Mouse (Mus musculus): Measurements from ENCODE around the gene AI481877. TPM values are rescaled to one million over a fixed set of nuclear protein-coding genes. Genes with fewer than 3 reads are reported as not detected.
A peak's percentile ranks its signal among the peaks of the same experiment; 100 is the strongest.

AI481877 gene
- polyA plus RNA-seq, 1 experiment = 0.07 TPM

DNA sequence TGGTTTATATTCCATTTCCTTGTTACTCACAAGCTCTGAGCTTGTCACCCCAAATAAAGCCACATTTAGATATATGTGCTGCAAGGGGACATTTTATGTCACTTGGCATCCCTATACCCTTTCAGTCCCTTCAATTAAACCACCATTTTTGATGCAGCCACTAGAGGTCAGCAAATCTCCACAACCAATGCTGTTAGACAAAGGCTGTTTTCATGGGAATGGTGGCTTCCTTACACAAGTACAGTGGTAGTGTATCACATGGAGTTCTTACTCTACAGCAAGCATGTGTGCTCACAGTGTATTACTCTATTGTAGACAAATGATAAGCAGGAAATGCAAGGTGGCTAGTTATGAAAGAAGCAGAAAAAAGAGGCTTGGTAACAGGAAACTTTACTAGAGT is 42.4 kb downstream of the AI481877 start:
- Histone ChIP-seq H3K4me1 (ENCODE audit: control insufficient read depth, insufficient read depth, low read length) (no peaks in the 10 kb centered on the region), H3K4me3 (replicated peaks; ENCODE audit: extremely low read depth, low read depth, low read length) (no peak overlapping the region)
- TF ChIP-seq POLR2A (IDR thresholded peaks at IDR 0.05; ENCODE audit: borderline replicate concordance, extremely low read depth, low read depth, low read length) (no peak), CTCF (IDR thresholded peaks at IDR 0.05; ENCODE audit: insufficient read depth, low read length) (peak; percentile 64)
- DNase-seq = peak; percentile 49

DNA sequence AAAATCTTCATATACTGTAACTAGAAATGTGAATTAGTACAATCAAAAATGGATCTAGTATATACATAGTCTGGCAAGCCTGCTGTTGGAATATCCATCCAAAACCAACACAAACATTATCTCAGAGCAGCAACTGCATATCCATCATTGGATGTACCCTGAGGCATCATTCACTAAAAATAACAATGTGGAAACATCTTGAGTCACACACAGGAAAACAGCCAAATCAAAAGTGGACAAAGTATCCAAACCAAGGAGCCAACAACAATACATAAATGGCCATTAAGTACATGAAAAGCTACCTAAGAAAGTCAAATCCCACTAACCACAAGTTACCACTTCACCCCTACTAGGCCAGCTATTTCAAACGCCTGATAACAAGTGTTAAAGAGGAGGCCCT is 49.4 kb downstream of the AI481877 start:
- H3K4me3 ChIP-seq (replicated peaks; ENCODE audit: extremely low read depth, low read depth, low read length) = no peak overlapping the region
- TF ChIP-seq POLR2A (IDR thresholded peaks at IDR 0.05; ENCODE audit: borderline replicate concordance, extremely low read depth, low read depth, low read length) = no peak
- no peak for TF ChIP-seq CTCF (IDR thresholded peaks at IDR 0.05; ENCODE audit: insufficient read depth, low read length)
- 50% methylated on average over 1 of the region's 1 CpGs for WGBS
- DNase-seq = no peak
- H3K4me1 ChIP-seq (ENCODE audit: control insufficient read depth, insufficient read depth, low read length) = no peaks in the 10 kb centered on the region

DNA sequence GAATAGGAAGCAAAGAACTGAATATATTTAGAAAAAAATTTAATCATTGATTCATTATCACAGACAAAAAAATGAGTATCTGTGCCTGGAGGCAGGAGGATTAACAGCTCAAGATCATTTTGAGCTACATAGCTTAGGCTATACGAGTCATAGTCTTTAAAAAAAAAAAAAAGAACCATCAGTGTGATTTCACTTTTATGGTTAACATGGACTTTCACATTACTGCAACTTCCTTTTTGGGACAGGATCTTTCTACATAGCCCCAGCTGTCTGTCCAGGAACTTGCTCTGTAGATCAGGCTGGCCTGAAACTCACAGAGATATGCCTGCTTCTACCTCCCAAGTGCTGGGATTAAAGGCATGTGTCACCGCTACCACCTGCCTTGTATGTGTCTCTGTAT is 55.4 kb downstream of the AI481877 start:
- WGBS = 76% methylated on average over 2 of the region's 2 CpGs
- no peak for TF ChIP-seq POLR2A (IDR thresholded peaks at IDR 0.05; ENCODE audit: borderline replicate concordance, extremely low read depth, low read depth, low read length)
- TF ChIP-seq CTCF (IDR thresholded peaks at IDR 0.05; ENCODE audit: insufficient read depth, low read length) = no peak

DNA sequence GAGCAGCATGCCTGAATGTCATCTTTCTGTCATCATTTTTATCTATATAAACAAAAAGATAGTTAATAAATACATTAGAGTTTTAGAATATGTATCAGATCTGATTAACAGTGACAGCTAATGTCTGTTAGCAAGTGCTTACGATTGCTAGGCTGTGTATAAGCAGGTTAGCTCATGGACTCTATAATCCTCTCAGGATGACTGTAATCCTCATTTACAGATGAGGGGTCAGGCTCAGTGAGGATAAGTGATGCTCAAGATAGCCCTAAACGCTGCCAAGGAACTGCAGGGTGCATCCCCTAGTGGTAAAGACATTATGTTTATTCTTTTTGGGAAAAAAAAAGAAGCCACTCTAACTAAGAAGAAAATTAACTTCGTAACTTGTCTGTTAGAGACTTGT is 69.5 kb downstream of the AI481877 start:
- DNase-seq = no peak
- Histone ChIP-seq H3K4me3 (replicated peaks; ENCODE audit: extremely low read depth, low read depth, low read length) (no peak overlapping the region), H3K4me1 (ENCODE audit: control insufficient read depth, insufficient read depth, low read length) (no peaks in the 10 kb centered on the region)
- 45% methylated on average over 3 of the region's 3 CpGs for WGBS
- TF ChIP-seq CTCF (IDR thresholded peaks at IDR 0.05; ENCODE audit: insufficient read depth, low read length) (no peak), POLR2A (IDR thresholded peaks at IDR 0.05; ENCODE audit: borderline replicate concordance, extremely low read depth, low read depth, low read length) (no peak)

More for the DNA sequence above, 55.4 kb downstream of the AI481877 start:
- Histone ChIP-seq H3K4me1 (ENCODE audit: control insufficient read depth, insufficient read depth, low read length) (no peaks in the 10 kb centered on the region), H3K4me3 (replicated peaks; ENCODE audit: extremely low read depth, low read depth, low read length) (no peak overlapping the region)
- no peak for DNase-seq

DNA sequence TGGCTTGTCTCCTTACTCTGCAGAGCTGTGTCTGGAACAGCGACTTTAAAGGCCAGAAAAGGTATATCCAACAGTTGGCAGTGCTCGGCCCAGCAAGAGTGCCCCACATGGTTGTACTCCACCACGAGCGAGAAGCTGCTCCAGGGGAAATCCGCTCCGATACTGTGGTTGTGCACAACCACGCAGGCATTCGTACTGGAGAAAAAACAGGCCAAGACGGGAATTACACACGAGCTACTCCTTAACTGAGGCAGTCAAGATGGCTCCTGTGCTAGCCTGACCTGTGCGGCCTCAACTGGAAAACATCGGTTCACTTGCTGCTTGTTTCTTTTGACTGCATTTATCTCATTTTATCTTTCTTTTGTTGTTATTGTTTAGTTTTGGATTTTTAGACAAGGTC is 76.3 kb downstream of the AI481877 start:
- 74% methylated on average over 12 of the region's 12 CpGs for WGBS
- Histone ChIP-seq H3K4me1 (ENCODE audit: control insufficient read depth, insufficient read depth, low read length) (no peaks in the 10 kb centered on the region), H3K4me3 (replicated peaks; ENCODE audit: extremely low read depth, low read depth, low read length) (no peak overlapping the region)
- TF ChIP-seq CTCF (IDR thresholded peaks at IDR 0.05; ENCODE audit: insufficient read depth, low read length) (no peak), POLR2A (IDR thresholded peaks at IDR 0.05; ENCODE audit: borderline replicate concordance, extremely low read depth, low read depth, low read length) (no peak)
- no peak for DNase-seq

DNA sequence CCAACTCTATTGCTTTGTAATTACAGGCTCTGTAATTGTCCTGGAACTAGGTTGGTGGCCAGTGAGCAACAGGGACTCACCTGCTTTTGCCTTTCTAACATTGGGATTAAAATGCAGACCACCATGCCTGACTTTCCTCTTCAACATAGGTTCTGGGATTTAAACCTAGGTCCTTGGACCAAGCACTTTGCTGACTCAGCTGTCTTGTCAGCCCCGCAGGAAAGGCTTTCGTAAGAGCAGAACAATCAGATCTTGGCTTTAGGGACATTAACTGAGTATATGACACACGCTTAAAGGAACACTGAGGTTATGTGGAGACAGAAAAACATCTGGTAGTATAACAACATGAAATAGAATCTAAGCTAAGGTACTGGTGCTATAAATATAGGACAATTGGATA is 80.9 kb downstream of the AI481877 start:
- WGBS = 78% methylated on average over 3 of the region's 3 CpGs
- no peaks in the 10 kb centered on the region for H3K4me1 ChIP-seq (ENCODE audit: control insufficient read depth, insufficient read depth, low read length)
- TF ChIP-seq CTCF (IDR thresholded peaks at IDR 0.05; ENCODE audit: insufficient read depth, low read length) (no peak), POLR2A (IDR thresholded peaks at IDR 0.05; ENCODE audit: borderline replicate concordance, extremely low read depth, low read depth, low read length) (no peak)
- no peak overlapping the region for H3K4me3 ChIP-seq (replicated peaks; ENCODE audit: extremely low read depth, low read depth, low read length)
- no peak for DNase-seq

DNA sequence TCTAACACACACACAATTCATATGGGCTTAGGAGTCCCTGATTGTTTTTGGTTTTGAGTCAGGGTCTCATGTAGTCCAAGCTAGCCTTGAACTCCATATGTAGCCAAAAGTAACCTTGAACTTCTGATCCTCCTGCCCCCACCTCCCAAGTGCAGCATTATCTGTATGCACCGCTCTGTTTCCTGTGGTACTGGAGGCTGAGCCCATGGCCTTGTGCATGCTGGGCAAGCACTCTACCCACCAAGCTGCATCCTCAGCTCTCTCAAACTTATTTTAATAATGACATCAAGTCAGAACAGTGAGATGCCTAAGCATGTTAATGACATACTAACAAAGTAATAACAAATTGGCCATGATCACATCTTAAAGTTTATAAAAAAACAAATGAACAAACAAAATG is 87.7 kb downstream of the AI481877 start:
- WGBS = 96% methylated on average over 1 of the region's 1 CpGs
- TF ChIP-seq POLR2A (IDR thresholded peaks at IDR 0.05; ENCODE audit: borderline replicate concordance, extremely low read depth, low read depth, low read length) (no peak), CTCF (IDR thresholded peaks at IDR 0.05; ENCODE audit: insufficient read depth, low read length) (no peak)
- Histone ChIP-seq H3K4me3 (replicated peaks; ENCODE audit: extremely low read depth, low read depth, low read length) (no peak overlapping the region), H3K4me1 (ENCODE audit: control insufficient read depth, insufficient read depth, low read length) (no peaks in the 10 kb centered on the region)
- DNase-seq = no peak

DNA sequence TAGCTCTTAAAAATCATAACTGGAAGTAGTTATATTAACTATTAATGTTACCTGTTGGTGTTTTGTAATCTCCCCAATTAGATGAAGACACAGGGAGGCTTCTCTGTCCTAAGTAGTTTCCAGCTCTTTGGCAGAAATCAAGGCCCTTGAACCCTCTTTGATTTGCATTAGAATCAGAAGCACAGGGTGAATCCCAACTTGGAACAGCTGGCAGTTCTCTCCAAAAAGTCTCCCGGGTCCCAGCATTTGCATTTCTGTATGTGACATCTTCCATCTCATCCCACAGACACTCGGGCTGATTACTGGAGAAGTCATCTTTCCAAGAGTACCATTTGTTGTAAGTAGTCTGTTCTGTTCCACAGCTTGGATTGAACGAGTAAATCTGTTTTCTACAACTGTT is 91.6 kb downstream of the AI481877 start:
- WGBS = 42% methylated on average over 3 of the region's 3 CpGs
- no peak for DNase-seq
- H3K4me1 ChIP-seq (ENCODE audit: control insufficient read depth, insufficient read depth, low read length) = no peaks in the 10 kb centered on the region
- H3K4me3 ChIP-seq (replicated peaks; ENCODE audit: extremely low read depth, low read depth, low read length) = no peak overlapping the region
- TF ChIP-seq CTCF (IDR thresholded peaks at IDR 0.05; ENCODE audit: insufficient read depth, low read length) (no peak), POLR2A (IDR thresholded peaks at IDR 0.05; ENCODE audit: borderline replicate concordance, extremely low read depth, low read depth, low read length) (no peak)

DNA sequence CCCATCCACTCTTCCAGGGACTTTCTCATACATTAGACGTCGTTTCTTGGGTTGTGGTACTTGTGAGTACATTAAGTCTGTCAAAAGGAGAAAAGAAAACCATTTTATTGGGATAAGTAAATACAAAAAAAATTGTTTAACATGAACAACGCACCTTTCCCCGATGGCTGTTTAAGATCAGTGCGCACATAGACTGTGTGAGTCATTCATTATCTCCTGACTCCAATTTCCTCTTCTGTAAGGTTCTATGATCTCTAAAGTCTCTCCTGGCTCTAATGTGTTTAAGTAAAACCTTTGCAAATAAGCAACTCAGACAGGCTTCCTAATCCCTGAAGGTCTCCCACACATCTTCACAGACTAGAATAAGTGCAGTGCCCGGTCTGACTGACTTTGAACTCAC is 94.9 kb downstream of the AI481877 start:
- 73% methylated on average over 6 of the region's 6 CpGs for WGBS
- Histone ChIP-seq H3K4me3 (replicated peaks; ENCODE audit: extremely low read depth, low read depth, low read length) (no peak overlapping the region), H3K4me1 (ENCODE audit: control insufficient read depth, insufficient read depth, low read length) (no peaks in the 10 kb centered on the region)
- TF ChIP-seq CTCF (IDR thresholded peaks at IDR 0.05; ENCODE audit: insufficient read depth, low read length) (no peak), POLR2A (IDR thresholded peaks at IDR 0.05; ENCODE audit: borderline replicate concordance, extremely low read depth, low read depth, low read length) (no peak)
- DNase-seq = no peak

DNA sequence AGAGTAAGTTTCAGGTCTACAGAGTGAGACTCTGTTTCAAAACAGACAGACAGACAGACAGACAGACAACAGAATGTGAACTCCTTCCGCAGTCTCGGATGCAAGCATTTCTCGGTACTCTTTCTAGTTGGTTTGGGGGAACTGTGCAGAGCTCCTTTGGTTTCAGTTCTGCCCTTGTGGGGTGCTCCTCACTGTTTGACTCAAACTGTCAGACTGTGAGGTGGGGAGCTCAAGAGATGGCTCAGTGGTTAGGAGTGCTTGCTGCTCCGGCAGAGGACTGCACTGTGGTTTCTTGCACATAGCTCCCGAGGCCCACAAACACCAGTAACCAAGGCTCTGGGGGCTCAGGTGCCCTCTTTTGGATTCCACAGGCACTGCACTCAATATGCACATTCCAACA is 95.7 kb downstream of the AI481877 start:
- TF ChIP-seq CTCF (IDR thresholded peaks at IDR 0.05; ENCODE audit: insufficient read depth, low read length) = no peak
- no peak for TF ChIP-seq POLR2A (IDR thresholded peaks at IDR 0.05; ENCODE audit: borderline replicate concordance, extremely low read depth, low read depth, low read length)
- Histone ChIP-seq H3K4me1 (ENCODE audit: control insufficient read depth, insufficient read depth, low read length) (no peaks in the 10 kb centered on the region), H3K4me3 (replicated peaks; ENCODE audit: extremely low read depth, low read depth, low read length) (no peak overlapping the region)
- 96% methylated on average over 5 of the region's 5 CpGs for WGBS
- no peak for DNase-seq

All from lung, adult 2 months (tissue).